Mouse (Mus musculus): ENCODE measurements around the gene Gm11733.

The Gm11733 gene

GRCm38 (mm10) chr11:117535491-117536304 is 51.5 kb downstream of the Gm11733 start:
- no peak for DNase-seq (ENCODE audit: low read depth, low spot score)

- no peak for DNase-seq (ENCODE audit: low read depth, low spot score)
These were observed 52.4 kb downstream of the Gm11733 start for GRCm38 (mm10) chr11:117536586-117536985.

All from retina, postnatal 7 days (tissue).